Mouse (Mus musculus) lung, postnatal 0 days (tissue): ENCODE measurements at regions not wholly inside any gene's neighbourhood (a gene's known extent, or its start where the extent isn't known, plus 50 kb on each side); places are given as distances from the start of the nearest gene placed in this dataset.

Source experiments
- ATAC-seq: fragments of 200-750 bp; cut with Nextera tagmentation; 2 replicates; pipeline ENCODE4 v1.8.0; 2017; ENCODE audit warnings: moderate library complexity
- DNase-seq: peaks from one replicate; pipeline ENCODE4 v3.0.0-alpha.2; 2016; ENCODE audit warnings: low spot score
- H3K27ac ChIP-seq: fragments of 300-500 bp; sonication (generic); 2 replicates; pipeline ENCODE4 v1.5.1; 2014; ENCODE audit warnings: antibody characterized with exemption, mild to moderate bottlenecking, low read length, mixed read lengths
- H3K27me3 ChIP-seq: fragments of 300-500 bp; sonication (generic); replicated peaks from 2 replicates; pipeline ENCODE4 v1.6.1; 2014; ENCODE audit warnings: low read length, mixed read lengths; ENCODE audit not compliant: insufficient read depth
- H3K36me3 ChIP-seq: fragments of 300-500 bp; sonication (generic); 2 replicates; pipeline ENCODE4 v1.6.1; 2014; ENCODE audit warnings: low read length, mixed read lengths; ENCODE audit not compliant: insufficient read depth
- H3K4me1 ChIP-seq: fragments of 300-500 bp; sonication (generic); 2 replicates; pipeline ENCODE4 v1.6.1; 2014; ENCODE audit warnings: antibody characterized with exemption, low read depth, low read length, mixed read lengths; ENCODE audit not compliant: insufficient read depth
- H3K4me2 ChIP-seq: fragments of 300-500 bp; sonication (generic); replicated peaks from 2 replicates; pipeline ENCODE4 v1.6.1; 2014; ENCODE audit warnings: low read depth, mild to moderate bottlenecking, low read length, moderate library complexity, mixed read lengths
- H3K4me3 ChIP-seq: fragments of 300-500 bp; sonication (generic); 2 replicates; pipeline ENCODE4 v1.5.1; 2014; ENCODE audit warnings: low read depth, low read length
- H3K9ac ChIP-seq: fragments of 300-500 bp; sonication (generic); replicated peaks from 2 replicates; pipeline ENCODE4 v1.6.1; 2014; ENCODE audit warnings: low read depth, mild to moderate bottlenecking
- H3K9me3 ChIP-seq: fragments of 300-500 bp; sonication (generic); 2 replicates; pipeline ENCODE4 v1.6.1; 2016; ENCODE audit warnings: low read length, mixed read lengths
- CTCF ChIP-seq: IDR thresholded peaks from 2 replicates; pipeline ENCODE4 v1.5.1; 2016; ENCODE audit warnings: antibody characterized with exemption, mild to moderate bottlenecking
- EP300 ChIP-seq: IDR thresholded peaks from 2 replicates; pipeline ENCODE4 v1.6.1; 2016; ENCODE audit warnings: antibody characterized with exemption, mild to moderate bottlenecking, control low read depth
- WGBS: fragments of 180-500 bp; shearing (Covaris S2); extraction: QIAGEN DNeasy Blood & Tissue Kit; methylation state at CpG from one replicate; pipeline ENCODE4 v1.1.7; 2014; 5-methylcytosine and 5-hydroxymethylcytosine counted together

- no peaks in the 10 kb centered on the region for H3K4me1 ChIP-seq
- no peak overlapping the region for H3K4me2 ChIP-seq
- no peaks in the 10 kb centered on the region for H3K9me3 ChIP-seq
- 72% methylated on average over 2 of the region's 2 CpGs for WGBS
- no peak for TF ChIP-seq CTCF
- no peak for TF ChIP-seq EP300
- no peaks in the 10 kb centered on the region for H3K27me3 ChIP-seq
- ATAC-seq (no peak), DNase-seq (no peak)
- no peak overlapping the region for H3K27ac ChIP-seq
- no peaks in the 10 kb centered on the region for H3K36me3 ChIP-seq
- H3K4me3 ChIP-seq, result no peak overlapping the region
- no peak overlapping the region for H3K9ac ChIP-seq
Observed at GRCm38 (mm10) chr3:155329701-155330100, 236.5 kb downstream of the Lrriq3 start.

GRCm38 (mm10) chr3:155349185-155349584 is 256.0 kb downstream of the Lrriq3 start:
- no peak overlapping the region for H3K27ac ChIP-seq
- TF ChIP-seq EP300 (no peak), CTCF (no peak)
- no peaks in the 10 kb centered on the region for H3K36me3 ChIP-seq
- H3K27me3 ChIP-seq, result no peaks in the 10 kb centered on the region
- no peak overlapping the region for H3K4me2 ChIP-seq
- H3K4me3 ChIP-seq, result no peak overlapping the region
- H3K9me3 ChIP-seq, result no peaks in the 10 kb centered on the region
- WGBS, result 81% methylated on average over 1 of the region's 1 CpGs
- H3K9ac ChIP-seq, result no peak overlapping the region
- H3K4me1 ChIP-seq, result no peaks in the 10 kb centered on the region
- DNase-seq (no peak), ATAC-seq (no peak)

- Histone ChIP-seq H3K9ac (no peak overlapping the region), H3K4me2 (no peak overlapping the region), H3K36me3 (no peaks in the 10 kb centered on the region), H3K27ac (no peak overlapping the region), H3K4me1 (no peaks in the 10 kb centered on the region), H3K4me3 (no peak overlapping the region), H3K27me3 (no peaks in the 10 kb centered on the region), H3K9me3 (no peaks in the 10 kb centered on the region)
- no peak for TF ChIP-seq CTCF
- TF ChIP-seq EP300, result no peak
- no peak for ATAC-seq
- 73% methylated on average over 2 of the region's 2 CpGs for WGBS
- no peak for DNase-seq
Observed at GRCm38 (mm10) chr3:155351636-155352035, 258.4 kb downstream of the Lrriq3 start.

GRCm38 (mm10) chr3:155352277-155352802 is 259.1 kb downstream of the Lrriq3 start:
- DNase-seq, result no peak
- Histone ChIP-seq H3K9me3 (no peaks in the 10 kb centered on the region), H3K9ac (no peak overlapping the region), H3K4me2 (no peak overlapping the region), H3K36me3 (no peaks in the 10 kb centered on the region), H3K27me3 (no peaks in the 10 kb centered on the region), H3K4me3 (no peak overlapping the region), H3K27ac (no peak overlapping the region), H3K4me1 (no peaks in the 10 kb centered on the region)
- no peak for ATAC-seq
- TF ChIP-seq CTCF (no peak), EP300 (no peak)
- 78% methylated on average over 2 of the region's 2 CpGs for WGBS

GRCm38 (mm10) chr3:155360399-155360798 is 267.2 kb downstream of the Lrriq3 start:
- 54% methylated on average over 1 of the region's 1 CpGs for WGBS
- TF ChIP-seq EP300 (no peak), CTCF (no peak)
- Histone ChIP-seq H3K9ac (no peak overlapping the region), H3K36me3 (no peaks in the 10 kb centered on the region), H3K27me3 (no peaks in the 10 kb centered on the region), H3K9me3 (no peaks in the 10 kb centered on the region), H3K4me2 (no peak overlapping the region), H3K4me3 (no peak overlapping the region), H3K27ac (no peak overlapping the region), H3K4me1 (no peaks in the 10 kb centered on the region)
- ATAC-seq (no peak), DNase-seq (no peak)

- TF ChIP-seq EP300 (no peak), CTCF (no peak)
- Histone ChIP-seq H3K36me3 (no peaks in the 10 kb centered on the region), H3K27me3 (no peaks in the 10 kb centered on the region), H3K4me3 (no peak overlapping the region), H3K4me2 (no peak overlapping the region), H3K9me3 (no peaks in the 10 kb centered on the region), H3K4me1 (no peaks in the 10 kb centered on the region), H3K27ac (no peak overlapping the region), H3K9ac (no peak overlapping the region)
- ATAC-seq (no peak), DNase-seq (no peak)
Observed at GRCm38 (mm10) chr3:155370716-155371115, 277.5 kb downstream of the Lrriq3 start.

GRCm38 (mm10) chr3:155373591-155373990 is 280.4 kb downstream of the Lrriq3 start:
- WGBS, result 83% methylated on average over 1 of the region's 1 CpGs
- DNase-seq, result no peak
- Histone ChIP-seq H3K36me3 (no peaks in the 10 kb centered on the region), H3K9me3 (no peaks in the 10 kb centered on the region), H3K27ac (no peak overlapping the region), H3K27me3 (no peaks in the 10 kb centered on the region), H3K9ac (no peak overlapping the region), H3K4me3 (no peak overlapping the region), H3K4me1 (no peaks in the 10 kb centered on the region), H3K4me2 (no peak overlapping the region)
- TF ChIP-seq CTCF (no peak), EP300 (no peak)
- no peak for ATAC-seq
